Mouse (Mus musculus) liver, embryonic 15.5 days (tissue): ENCODE results near the gene Ubap1. TPM values are rescaled to one million over a fixed set of nuclear protein-coding genes. Genes with fewer than 3 reads are reported as not detected.

Experiments used
- ATAC-seq: fragments of 200-750 bp; cut with Nextera tagmentation; 2 replicates; pipeline ENCODE4 v1.8.0; 2017; ENCODE audit warnings: moderate number of reproducible peaks, mild to moderate bottlenecking, moderate library complexity; ENCODE audit not compliant: insufficient read depth
- H3K27ac ChIP-seq: fragments of 300-500 bp; sonication (generic); replicated peaks from 2 replicates; pipeline ENCODE4 v1.5.1; 2015; ENCODE audit warnings: mild to moderate bottlenecking, inconsistent platforms
- H3K27me3 ChIP-seq: fragments of 300-500 bp; sonication (generic); 2 replicates; pipeline ENCODE4 v1.6.1; 2015; ENCODE audit warnings: mild to moderate bottlenecking, inconsistent platforms
- H3K36me3 ChIP-seq: fragments of 300-500 bp; sonication (generic); replicated peaks from 2 replicates; pipeline ENCODE4 v1.6.1; 2015; ENCODE audit warnings: moderate library complexity, mild to moderate bottlenecking, inconsistent platforms
- H3K4me1 ChIP-seq: fragments of 300-500 bp; sonication (generic); replicated peaks from 2 replicates; pipeline ENCODE4 v1.6.1; 2015; ENCODE audit warnings: inconsistent platforms
- H3K4me2 ChIP-seq: fragments of 300-500 bp; sonication (generic); 2 replicates; pipeline ENCODE4 v1.6.1; 2015; ENCODE audit warnings: moderate library complexity, mild to moderate bottlenecking, inconsistent platforms
- H3K4me3 ChIP-seq: fragments of 300-500 bp; sonication (generic); replicated peaks from 2 replicates; pipeline ENCODE4 v1.5.1; 2015; ENCODE audit warnings: mild to moderate bottlenecking, inconsistent platforms
- H3K9ac ChIP-seq: fragments of 300-500 bp; sonication (generic); 2 replicates; pipeline ENCODE4 v1.6.1; 2015; ENCODE audit warnings: moderate library complexity, mild to moderate bottlenecking, inconsistent platforms
- H3K9me3 ChIP-seq: fragments of 300-500 bp; sonication (generic); replicated peaks from 2 replicates; pipeline ENCODE4 v1.6.1; 2016; ENCODE audit warnings: inconsistent platforms
- WGBS: fragments of 180-500 bp; shearing (Covaris S2); methylation state at CpG from one replicate; pipeline ENCODE4 v1.1.7; 2015; ENCODE audit warnings: mixed read lengths; ENCODE audit not compliant: insufficient replicate concordance; 5-methylcytosine and 5-hydroxymethylcytosine counted together
- polyA plus RNA-seq: library from polyadenylated mRNA; unstranded; fragments of >200 nt; fragmentation: Nextera tagmentation; extraction: Ambion mirVana; gene quantifications from 2 replicates; pipeline ENCODE4 v1.2.1, GENCODE M21; 2015

Gene Ubap1
- polyA plus RNA-seq, 1 experiment from 2014 or later, result 32.4 TPM

- 81% methylated on average over 6 of the region's 6 CpGs for WGBS
- H3K9me3 ChIP-seq, result no peaks in the 10 kb centered on the region
- H3K27me3 ChIP-seq, result no peaks in the 10 kb centered on the region
- no peak for ATAC-seq
- no peak overlapping the region for H3K4me3 ChIP-seq
- peaks cover 47% of the 10 kb centered on the region for H3K4me1 ChIP-seq
- H3K36me3 ChIP-seq, result no peaks in the 10 kb centered on the region
- H3K9ac ChIP-seq, result no peak overlapping the region
- H3K4me2 ChIP-seq, result no peak overlapping the region
- 0 out of 2 replicates have a peak overlapping the region, but pooled peaks have one; percentile 1 for H3K27ac ChIP-seq
Measured at GRCm38 (mm10) chr4:41326876-41327275, 21.9 kb upstream of the Ubap1 start.

- WGBS, result 70% methylated on average over 4 of the region's 4 CpGs
- H3K27me3 ChIP-seq, result no peaks in the 10 kb centered on the region
- peak overlapping the region; percentile 96 for H3K27ac ChIP-seq
- H3K4me3 ChIP-seq, result no peak overlapping the region
- ATAC-seq, result no peak
- no peak overlapping the region for H3K9ac ChIP-seq
- H3K4me2 ChIP-seq, result no peak overlapping the region
- peaks cover 63% of the 10 kb centered on the region for H3K4me1 ChIP-seq
- no peaks in the 10 kb centered on the region for H3K36me3 ChIP-seq
- H3K9me3 ChIP-seq, result no peaks in the 10 kb centered on the region
Measured at GRCm38 (mm10) chr4:41329481-41329880, 19.3 kb upstream of the Ubap1 start.

- whole genome bisulfite sequencing, result 15% methylated on average over 3 of the region's 3 CpGs
- Histone ChIP-seq H3K36me3 (no peaks in the 10 kb centered on the region), H3K27me3 (no peaks in the 10 kb centered on the region), H3K4me3 (no peak overlapping the region), H3K4me2 (peak overlapping the region; percentile 49), H3K4me1 (peaks cover 75% of the 10 kb centered on the region), H3K9ac (peak overlapping the region; percentile 36), H3K9me3 (no peaks in the 10 kb centered on the region), H3K27ac (peak overlapping the region; percentile 96)
- ATAC-seq, result peak; percentile 98
Measured at GRCm38 (mm10) chr4:41331085-41331484, 17.7 kb upstream of the Ubap1 start.

- peak; percentile 52 for ATAC-seq
- H3K36me3 ChIP-seq, result no peaks in the 10 kb centered on the region
- H3K9me3 ChIP-seq, result no peaks in the 10 kb centered on the region
- H3K4me2 ChIP-seq, result peak overlapping the region; percentile 49
- H3K27ac ChIP-seq, result peak overlapping the region; percentile 96
- H3K4me1 ChIP-seq, result peaks cover 80% of the 10 kb centered on the region
- no peaks in the 10 kb centered on the region for H3K27me3 ChIP-seq
- peak overlapping the region; percentile 36 for H3K9ac ChIP-seq
- WGBS, result 68% methylated on average over 9 of the region's 9 CpGs
- no peak overlapping the region for H3K4me3 ChIP-seq
Measured at GRCm38 (mm10) chr4:41331698-41332421, 16.9 kb upstream of the Ubap1 start.

- Histone ChIP-seq H3K9ac (no peak overlapping the region), H3K36me3 (no peaks in the 10 kb centered on the region), H3K27me3 (no peaks in the 10 kb centered on the region), H3K9me3 (no peaks in the 10 kb centered on the region), H3K4me1 (peaks cover 47% of the 10 kb centered on the region), H3K27ac (peak overlapping the region; percentile 59), H3K4me3 (no peak overlapping the region), H3K4me2 (peak overlapping the region; percentile 41)
- peak; percentile 77 for ATAC-seq
Measured at GRCm38 (mm10) chr4:41336546-41336945, 12.2 kb upstream of the Ubap1 start.

- Histone ChIP-seq H3K36me3 (no peaks in the 10 kb centered on the region), H3K27me3 (no peaks in the 10 kb centered on the region), H3K4me1 (peaks cover 12% of the 10 kb centered on the region), H3K4me2 (no peak overlapping the region), H3K4me3 (no peak overlapping the region), H3K9me3 (no peaks in the 10 kb centered on the region), H3K27ac (no peak overlapping the region), H3K9ac (no peak overlapping the region)
- no peak for ATAC-seq
- 82% methylated on average over 11 of the region's 11 CpGs for whole genome bisulfite sequencing
Measured at GRCm38 (mm10) chr4:41340912-41341550, 7.8 kb upstream of the Ubap1 start.

- ATAC-seq, result no peak
- Histone ChIP-seq H3K4me1 (peaks cover 30% of the 10 kb centered on the region), H3K27me3 (no peaks in the 10 kb centered on the region), H3K4me2 (no peak overlapping the region), H3K36me3 (no peaks in the 10 kb centered on the region), H3K27ac (no peak overlapping the region), H3K4me3 (no peak overlapping the region), H3K9ac (no peak overlapping the region), H3K9me3 (no peaks in the 10 kb centered on the region)
- WGBS, result 54% methylated on average over 2 of the region's 2 CpGs
Measured at GRCm38 (mm10) chr4:41346011-41346410, 2.8 kb upstream of the Ubap1 start.

- Histone ChIP-seq H3K9me3 (no peaks in the 10 kb centered on the region), H3K27me3 (no peaks in the 10 kb centered on the region), H3K4me2 (peak overlapping the region; percentile 80), H3K27ac (peak overlapping the region; percentile 91), H3K36me3 (0 out of 2 replicates have a peak, but pooled peaks cover 4% of the 10 kb centered on the region), H3K4me1 (peaks cover 40% of the 10 kb centered on the region), H3K4me3 (peak overlapping the region; percentile 88), H3K9ac (peak overlapping the region; percentile 47; the same call in 1 of the 2 replicates)
- WGBS, result 24% methylated on average over 5 of the region's 5 CpGs
- ATAC-seq, result no peak
Measured at GRCm38 (mm10) chr4:41347839-41348238, 957 bp upstream of the Ubap1 start.

GRCm38 (mm10) chr4:41349199-41349591, 399 bp downstream of the Ubap1 start:
- 0 out of 2 replicates have a peak, but pooled peaks cover 4% of the 10 kb centered on the region for H3K36me3 ChIP-seq
- ATAC-seq, result peak; percentile 47
- WGBS, result 0% methylated on average over 28 of the region's 28 CpGs

GRCm38 (mm10) chr4:41352758-41353157, 4.0 kb downstream of the Ubap1 start:
- Histone ChIP-seq H3K4me3 (no peak overlapping the region), H3K9ac (no peak overlapping the region), H3K4me1 (peaks cover 40% of the 10 kb centered on the region), H3K4me2 (no peak overlapping the region), H3K36me3 (peaks cover 25% of the 10 kb centered on the region), H3K27ac (peak overlapping the region; percentile 49), H3K9me3 (no peaks in the 10 kb centered on the region), H3K27me3 (no peaks in the 10 kb centered on the region)
- ATAC-seq, result peak; percentile 60
- 52% methylated on average over 4 of the region's 4 CpGs for WGBS

More at GRCm38 (mm10) chr4:41349199-41349591, 399 bp downstream of the Ubap1 start:
- Histone ChIP-seq H3K4me3 (peak overlapping the region; percentile 88), H3K9me3 (no peaks in the 10 kb centered on the region), H3K4me1 (peaks cover 46% of the 10 kb centered on the region), H3K27me3 (no peaks in the 10 kb centered on the region), H3K27ac (peak overlapping the region; percentile 91), H3K4me2 (peak overlapping the region; percentile 80), H3K9ac (peak overlapping the region; percentile 92)

- no peak overlapping the region for H3K4me3 ChIP-seq
- 68% methylated on average over 1 of the region's 1 CpGs for WGBS
- no peak overlapping the region for H3K9ac ChIP-seq
- H3K4me1 ChIP-seq, result peaks cover 39% of the 10 kb centered on the region
- H3K9me3 ChIP-seq, result no peaks in the 10 kb centered on the region
- no peaks in the 10 kb centered on the region for H3K27me3 ChIP-seq
- peaks cover 25% of the 10 kb centered on the region for H3K36me3 ChIP-seq
- H3K27ac ChIP-seq, result peak overlapping the region; percentile 49; the same call in 1 of the 2 replicates
- peak; percentile 51; the same call in 1 of the 2 replicates for ATAC-seq
- H3K4me2 ChIP-seq, result no peak overlapping the region
Measured at GRCm38 (mm10) chr4:41353265-41353664, 4.5 kb downstream of the Ubap1 start.
